Mouse (Mus musculus): ENCODE measurements around the gene Nelfa. TPM values are rescaled to one million over a fixed set of nuclear protein-coding genes. Genes with fewer than 3 reads are reported as not detected.
"Not testable (repeated sequence)": the region's sequence is repeated elsewhere in the genome, so short reads cannot be mapped to it uniquely, and the experiment has no call there.

The Nelfa gene
- polyA plus RNA-seq, 1 experiment from 2014 or later = 38.5 TPM

DNA sequence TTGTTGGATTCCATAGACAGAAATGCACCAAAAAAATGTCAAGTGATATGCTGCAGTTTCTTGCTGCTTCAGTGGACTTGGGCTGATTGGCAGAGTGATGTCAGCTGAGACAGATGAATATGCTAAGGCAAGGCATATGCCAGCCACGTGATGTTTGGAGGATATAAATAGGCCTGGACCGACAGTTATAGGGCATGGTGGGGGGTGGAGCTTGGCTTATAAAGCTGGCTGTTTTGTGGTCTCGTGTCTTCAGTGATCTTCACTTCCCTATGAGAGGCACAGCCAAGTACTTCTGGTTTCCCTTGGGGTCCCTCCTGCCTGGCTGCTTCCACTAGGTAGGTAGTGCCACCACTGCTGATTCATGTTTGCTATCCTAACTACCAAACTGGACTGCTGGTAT is 2.2 kb upstream of the Nelfa start:
- Histone ChIP-seq H3K4me1 (replicated peaks) (peaks cover 29% of the 10 kb centered on the region), H3K27me3 (no peaks in the 10 kb centered on the region), H3K36me3 (peaks cover 7% of the 10 kb centered on the region), H3K4me3 (no peak overlapping the region), H3K4me2 (no peak overlapping the region), H3K9ac (no peak overlapping the region), H3K27ac (replicated peaks) (no peak overlapping the region), H3K9me3 (0 out of 2 replicates have a peak, but pooled peaks cover 6% of the 10 kb centered on the region)
- 92% methylated on average over 3 of the region's 3 CpGs for WGBS
- ATAC-seq (ENCODE audit: low read depth) = no peak

DNA sequence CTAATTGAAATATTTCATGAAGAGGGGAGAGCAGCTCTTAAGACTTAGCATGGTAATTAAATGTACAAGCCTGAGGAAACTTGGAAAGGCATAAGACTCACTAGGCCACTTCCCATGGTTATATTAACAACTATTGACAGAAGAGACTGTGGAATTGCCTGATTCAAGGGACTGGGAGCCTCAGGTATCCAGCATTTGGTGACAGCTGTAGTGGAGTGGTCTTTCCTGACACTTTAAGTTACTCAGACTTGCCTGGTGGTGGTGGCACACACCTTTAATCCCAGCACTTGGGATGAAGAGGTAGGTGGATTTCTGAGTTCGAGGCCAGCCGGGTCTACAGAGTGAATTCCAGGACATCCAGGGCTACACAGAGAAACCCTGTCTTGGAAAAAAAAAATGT is 1.0 kb upstream of the Nelfa start:
- WGBS = 97% methylated on average over 2 of the region's 2 CpGs
- Histone ChIP-seq H3K4me2 (peak overlapping the region; percentile 69), H3K36me3 (peaks cover 10% of the 10 kb centered on the region), H3K27me3 (no peaks in the 10 kb centered on the region), H3K9me3 (0 out of 2 replicates have a peak, but pooled peaks cover 3% of the 10 kb centered on the region), H3K27ac (replicated peaks) (no peak overlapping the region), H3K9ac (0 out of 2 replicates have a peak overlapping the region, but pooled peaks have one; percentile 71), H3K4me3 (peak overlapping the region; percentile 67), H3K4me1 (replicated peaks) (peaks cover 31% of the 10 kb centered on the region)
- ATAC-seq (ENCODE audit: low read depth) = no peak

DNA sequence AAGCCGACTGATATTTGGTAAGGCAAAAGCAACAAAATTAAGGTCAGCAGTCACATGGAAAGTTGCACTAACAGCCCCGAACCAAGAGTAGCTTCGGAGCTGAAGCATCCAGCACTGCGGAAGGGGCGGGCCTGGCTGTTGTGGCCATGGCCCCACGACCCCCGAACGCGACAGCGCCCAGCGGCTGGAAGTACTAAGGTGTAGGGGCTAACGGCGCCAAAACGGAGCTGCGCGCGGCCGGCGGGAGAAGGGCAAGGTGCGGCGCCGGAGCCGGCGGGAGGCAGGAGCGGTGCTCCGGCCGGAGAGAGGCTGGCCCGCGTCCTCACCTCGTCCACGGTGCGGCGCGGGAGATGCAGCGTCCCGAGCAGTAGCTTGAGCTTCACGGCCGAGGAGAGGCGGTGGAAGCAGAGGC is 507 bp downstream of the Nelfa start:
- Histone ChIP-seq H3K4me1 (replicated peaks) (peaks cover 31% of the 10 kb centered on the region), H3K27me3 (no peaks in the 10 kb centered on the region), H3K9me3 (no peaks in the 10 kb centered on the region), H3K36me3 (peaks cover 16% of the 10 kb centered on the region), H3K27ac (replicated peaks) (peak overlapping the region; percentile 97), H3K4me2 (peak overlapping the region; percentile 66), H3K4me3 (peak overlapping the region; percentile 67), H3K9ac (peak overlapping the region; percentile 83)
- under 1% methylated on average over 39 of the region's 39 CpGs for WGBS
- ATAC-seq (ENCODE audit: low read depth) = peak; percentile 69

DNA sequence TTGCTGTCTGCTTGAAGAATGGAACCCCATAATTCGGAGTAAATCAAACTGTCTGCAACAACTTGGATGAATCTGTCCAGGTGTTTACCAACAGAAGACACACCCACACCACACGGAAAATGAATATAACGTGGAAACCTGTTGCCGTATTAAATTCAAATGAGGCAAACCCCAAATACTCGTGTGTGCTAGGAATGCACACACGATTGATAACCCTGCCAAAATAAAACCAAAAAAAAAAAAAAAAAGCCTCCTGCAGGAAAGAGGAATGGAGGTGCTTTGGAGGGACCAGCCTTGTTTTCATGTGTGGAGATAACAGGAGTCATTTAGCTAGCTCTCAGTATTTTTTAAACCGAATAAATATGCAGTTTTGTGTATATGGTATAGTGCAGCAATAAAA is 1.3 kb downstream of the Nelfa start:
- Histone ChIP-seq H3K4me3 (peak overlapping the region; percentile 67), H3K9ac (peak overlapping the region; percentile 83), H3K27me3 (no peaks in the 10 kb centered on the region), H3K36me3 (peaks cover 18% of the 10 kb centered on the region), H3K4me2 (peak overlapping the region; percentile 66), H3K9me3 (0 out of 2 replicates have a peak, but pooled peaks cover 3% of the 10 kb centered on the region), H3K4me1 (replicated peaks) (peaks cover 31% of the 10 kb centered on the region), H3K27ac (replicated peaks) (no peak overlapping the region)
- WGBS = 82% methylated on average over 7 of the region's 7 CpGs
- ATAC-seq (ENCODE audit: low read depth) = no peak

DNA sequence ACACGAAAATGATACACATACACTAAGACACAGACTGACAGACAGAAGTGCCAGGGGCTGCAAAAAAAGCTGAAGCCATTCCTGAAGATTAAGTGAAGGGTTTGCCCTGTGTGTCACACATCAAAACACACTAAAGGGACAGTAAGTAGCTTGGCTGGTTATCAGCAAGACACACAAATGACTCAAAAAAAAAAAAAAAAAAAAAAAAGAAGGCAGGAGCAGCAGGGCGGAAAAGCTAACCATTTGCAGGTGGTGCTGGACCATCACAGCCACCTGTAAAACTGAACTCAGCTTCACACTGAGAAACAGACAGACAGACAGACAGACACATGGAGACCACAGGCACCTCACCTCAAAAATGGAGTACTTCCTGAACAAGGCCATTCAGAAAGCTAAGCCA is 2.1 kb downstream of the Nelfa start:
- H3K4me3 ChIP-seq = no peak overlapping the region
- H3K27ac ChIP-seq (replicated peaks) = no peak overlapping the region
- H3K9me3 ChIP-seq = 0 out of 2 replicates have a peak, but pooled peaks cover 3% of the 10 kb centered on the region
- peak overlapping the region; percentile 45; the same call in 1 of the 2 replicates for H3K9ac ChIP-seq
- H3K4me1 ChIP-seq (replicated peaks) = peaks cover 31% of the 10 kb centered on the region
- ATAC-seq (ENCODE audit: low read depth) = no peak
- peak overlapping the region; percentile 66 for H3K4me2 ChIP-seq
- H3K36me3 ChIP-seq = peaks cover 24% of the 10 kb centered on the region
- 97% methylated on average over 2 of the region's 2 CpGs for WGBS
- no peaks in the 10 kb centered on the region for H3K27me3 ChIP-seq

DNA sequence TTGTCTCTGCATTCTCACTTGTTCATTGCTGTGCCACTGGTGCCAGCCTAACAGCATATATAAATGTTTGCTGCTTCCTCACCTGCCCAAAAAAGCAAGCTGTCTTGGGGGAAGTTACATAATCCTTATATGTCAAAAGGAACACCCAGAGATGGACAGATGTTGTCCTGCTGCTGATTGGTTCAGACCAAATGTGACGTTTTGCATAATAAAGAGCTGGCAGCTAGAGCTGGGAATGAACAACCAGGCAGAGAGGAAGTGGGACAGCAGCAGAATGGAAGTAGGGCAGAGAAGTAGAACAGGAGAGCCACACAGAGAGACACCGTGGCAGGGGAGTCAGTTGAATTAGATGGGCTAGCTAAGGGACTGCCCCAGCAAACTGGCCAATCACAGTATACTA is 3.8 kb downstream of the Nelfa start:
- 84% methylated on average over 2 of the region's 2 CpGs for WGBS
- H3K27me3 ChIP-seq = no peaks in the 10 kb centered on the region
- peaks cover 36% of the 10 kb centered on the region for H3K36me3 ChIP-seq
- 0 out of 2 replicates have a peak, but pooled peaks cover 3% of the 10 kb centered on the region for H3K9me3 ChIP-seq
- H3K9ac ChIP-seq = no peak overlapping the region
- H3K4me2 ChIP-seq = no peak overlapping the region
- H3K4me3 ChIP-seq = no peak overlapping the region
- H3K4me1 ChIP-seq (replicated peaks) = peaks cover 31% of the 10 kb centered on the region
- ATAC-seq (ENCODE audit: low read depth) = no peak
- H3K27ac ChIP-seq (replicated peaks) = no peak overlapping the region

DNA sequence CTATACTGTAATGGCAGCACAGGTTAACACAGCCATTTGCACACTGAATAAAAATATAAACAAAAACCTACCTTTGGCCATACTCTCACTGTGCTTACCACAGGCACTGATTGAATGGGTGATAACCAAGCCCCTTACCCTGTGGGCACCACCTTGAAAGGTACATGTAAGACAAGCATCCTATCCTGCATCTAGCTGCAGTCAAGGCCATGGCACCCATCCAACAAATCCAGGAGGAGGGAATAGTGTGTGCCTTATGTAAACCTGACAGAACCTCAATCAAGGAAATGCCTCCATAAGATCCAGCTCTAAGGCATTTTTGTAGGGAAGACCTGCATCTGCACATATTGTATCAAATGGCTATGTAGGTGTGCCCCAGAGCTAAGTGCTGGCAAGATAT is 10.0 kb downstream of the Nelfa start:
- Histone ChIP-seq H3K36me3 (peaks cover 49% of the 10 kb centered on the region), H3K4me1 (replicated peaks) (no peaks in the 10 kb centered on the region), H3K9ac (no peak overlapping the region), H3K4me3 (no peak overlapping the region), H3K4me2 (no peak overlapping the region), H3K9me3 (0 out of 2 replicates have a peak, but pooled peaks cover 3% of the 10 kb centered on the region), H3K27me3 (no peaks in the 10 kb centered on the region), H3K27ac (replicated peaks) (no peak overlapping the region)
- ATAC-seq (ENCODE audit: low read depth) = no peak

DNA sequence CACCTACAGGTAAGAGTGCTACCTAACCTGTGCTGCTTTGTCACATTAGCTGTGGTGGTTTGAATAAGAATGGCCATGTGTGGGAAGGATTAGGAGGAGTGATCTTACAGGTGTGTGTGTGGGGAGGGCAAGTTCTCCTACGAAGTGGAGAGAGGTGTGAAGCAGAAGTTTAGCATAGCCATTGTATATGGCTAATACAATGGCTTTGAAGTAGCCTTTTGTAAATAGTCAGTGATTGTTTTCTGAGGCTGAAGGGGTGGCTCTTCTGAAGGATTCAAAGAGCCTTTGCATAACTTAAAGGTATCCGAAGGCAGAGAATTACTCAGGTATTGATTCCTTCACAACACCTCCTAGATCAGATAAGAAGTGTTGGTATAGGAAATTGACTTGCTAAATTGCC is 13.6 kb downstream of the Nelfa start:
- Histone ChIP-seq H3K27me3 (no peaks in the 10 kb centered on the region), H3K4me3 (no peak overlapping the region), H3K4me1 (replicated peaks) (no peaks in the 10 kb centered on the region), H3K9me3 (no peaks in the 10 kb centered on the region), H3K27ac (replicated peaks) (no peak overlapping the region), H3K36me3 (peaks cover 51% of the 10 kb centered on the region), H3K9ac (no peak overlapping the region), H3K4me2 (no peak overlapping the region)
- no peak for ATAC-seq (ENCODE audit: low read depth)
- 30% methylated on average over 2 of the region's 2 CpGs for WGBS

DNA sequence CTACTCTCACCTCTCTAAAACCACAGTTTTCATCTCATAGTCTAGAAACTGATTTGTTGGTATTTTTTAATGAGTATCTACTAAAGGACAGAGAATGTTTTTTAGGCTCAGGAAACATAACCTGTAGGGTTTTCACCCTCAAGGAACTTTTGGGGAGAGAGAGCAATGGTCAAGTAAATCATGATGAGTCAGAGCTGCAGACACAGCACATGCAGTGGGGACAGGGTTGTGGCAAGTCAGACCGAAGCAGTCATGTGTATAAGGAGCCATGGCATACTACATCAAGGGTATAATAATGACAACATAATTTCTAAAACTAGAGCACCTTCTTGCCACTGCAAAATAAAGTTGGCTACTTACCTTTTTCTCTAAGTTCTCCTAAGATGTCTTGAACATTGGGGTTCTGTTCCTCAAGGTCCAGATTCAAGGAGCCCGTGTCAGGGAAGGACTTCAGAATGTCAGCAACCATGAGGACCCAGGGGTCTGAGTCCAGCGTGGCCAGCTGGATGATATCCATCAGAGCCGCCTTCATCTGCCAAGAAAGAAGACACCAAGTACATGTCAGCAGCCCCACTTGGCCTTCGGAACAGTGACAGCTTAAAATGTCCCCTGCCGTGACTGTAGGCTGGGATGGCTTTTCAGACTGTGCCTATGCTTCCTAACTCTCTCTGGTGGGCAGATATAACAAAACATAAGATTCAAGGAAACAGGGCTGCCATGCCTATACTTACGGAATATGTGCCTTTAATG is 14.6 kb downstream of the Nelfa start:
- no peak overlapping the region for H3K27ac ChIP-seq (replicated peaks)
- no peak overlapping the region for H3K4me2 ChIP-seq
- no peak for ATAC-seq (ENCODE audit: low read depth)
- no peaks in the 10 kb centered on the region for H3K27me3 ChIP-seq
- 87% methylated on average over 7 of the region's 7 CpGs for WGBS
- H3K36me3 ChIP-seq = peaks cover 54% of the 10 kb centered on the region
- H3K4me3 ChIP-seq = no peak overlapping the region
- H3K4me1 ChIP-seq (replicated peaks) = no peaks in the 10 kb centered on the region
- no peak overlapping the region for H3K9ac ChIP-seq
- H3K9me3 ChIP-seq = no peaks in the 10 kb centered on the region

DNA sequence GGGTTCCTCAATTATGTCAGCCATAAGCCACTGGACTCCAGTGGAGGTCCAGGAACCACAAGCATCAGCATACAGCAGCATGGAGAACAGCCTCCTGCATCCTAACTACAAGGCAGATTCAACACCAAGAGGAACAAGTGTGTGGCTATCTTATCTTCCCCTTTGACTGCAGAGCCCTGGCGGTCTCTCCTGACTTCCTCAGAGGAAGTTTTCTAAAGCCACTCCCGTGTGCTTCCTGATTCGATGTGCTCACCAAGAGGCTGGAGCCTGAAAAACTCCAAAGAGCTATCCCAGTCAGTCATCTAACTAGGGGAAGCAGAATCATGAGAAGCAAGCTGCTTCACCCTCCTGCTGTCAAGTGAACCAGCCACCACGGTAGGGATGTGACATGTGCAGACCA is 15.3 kb downstream of the Nelfa start:
- 87% methylated on average over 4 of the region's 4 CpGs for WGBS
- no peaks in the 10 kb centered on the region for H3K27me3 ChIP-seq

DNA sequence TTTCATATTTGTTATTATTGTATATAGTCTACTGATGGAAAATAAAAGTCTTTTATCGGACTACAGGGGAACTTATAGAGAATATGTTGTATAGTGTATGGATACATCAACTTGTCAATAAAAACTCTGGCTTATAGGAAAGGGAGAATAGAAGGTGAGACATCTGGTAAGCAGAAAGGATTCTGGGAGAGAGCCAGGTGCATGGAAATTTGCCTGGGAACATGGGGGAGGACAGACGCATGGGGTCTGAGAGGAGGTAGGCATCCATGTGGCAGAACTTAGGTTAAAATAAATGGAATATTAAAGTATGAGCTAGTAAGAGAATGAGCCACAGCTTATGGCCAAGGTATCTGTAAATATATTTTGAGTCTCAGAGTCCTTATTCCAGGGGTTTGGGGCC is 16.2 kb downstream of the Nelfa start:
- H3K9ac ChIP-seq = no peak overlapping the region
- H3K4me1 ChIP-seq (replicated peaks) = no peaks in the 10 kb centered on the region
- no peaks in the 10 kb centered on the region for H3K27me3 ChIP-seq
- peaks cover 62% of the 10 kb centered on the region for H3K36me3 ChIP-seq
- no peak overlapping the region for H3K4me2 ChIP-seq
- ATAC-seq (ENCODE audit: low read depth) = no peak
- no peak overlapping the region for H3K27ac ChIP-seq (replicated peaks)
- H3K9me3 ChIP-seq = no peaks in the 10 kb centered on the region
- 96% methylated on average over 2 of the region's 2 CpGs for WGBS
- H3K4me3 ChIP-seq = no peak overlapping the region

More for the DNA sequence above, 15.3 kb downstream of the Nelfa start:
- no peak overlapping the region for H3K9ac ChIP-seq
- no peak for ATAC-seq (ENCODE audit: low read depth)
- H3K9me3 ChIP-seq = no peaks in the 10 kb centered on the region
- peaks cover 54% of the 10 kb centered on the region for H3K36me3 ChIP-seq
- no peaks in the 10 kb centered on the region for H3K4me1 ChIP-seq (replicated peaks)
- H3K27ac ChIP-seq (replicated peaks) = no peak overlapping the region
- H3K4me2 ChIP-seq = no peak overlapping the region
- no peak overlapping the region for H3K4me3 ChIP-seq

DNA sequence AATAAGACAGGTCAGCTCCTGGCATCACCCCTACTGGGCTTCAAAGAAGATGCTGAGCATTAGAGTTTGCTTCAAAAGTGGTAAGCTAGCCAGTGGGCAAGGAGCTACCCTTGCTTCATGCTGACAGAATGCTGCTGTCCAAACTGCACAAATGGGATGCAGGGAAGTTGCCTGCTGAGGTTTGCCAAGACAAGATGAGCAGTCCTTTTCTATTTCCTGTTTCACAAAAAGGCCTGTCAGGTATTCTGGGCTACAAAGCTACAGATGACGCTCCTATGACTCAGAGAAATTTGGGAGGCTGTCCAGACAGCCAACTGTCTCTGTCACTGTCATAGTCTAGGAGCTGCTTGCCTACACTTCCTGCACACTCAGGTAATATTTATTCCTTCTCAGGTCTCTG is 16.7 kb downstream of the Nelfa start:
- Histone ChIP-seq H3K27ac (replicated peaks) (no peak overlapping the region), H3K4me1 (replicated peaks) (no peaks in the 10 kb centered on the region), H3K4me2 (no peak overlapping the region), H3K36me3 (peaks cover 64% of the 10 kb centered on the region), H3K9ac (no peak overlapping the region), H3K9me3 (no peaks in the 10 kb centered on the region), H3K27me3 (no peaks in the 10 kb centered on the region), H3K4me3 (no peak overlapping the region)
- ATAC-seq (ENCODE audit: low read depth) = no peak
- 92% methylated on average over 1 of the region's 1 CpGs for WGBS

DNA sequence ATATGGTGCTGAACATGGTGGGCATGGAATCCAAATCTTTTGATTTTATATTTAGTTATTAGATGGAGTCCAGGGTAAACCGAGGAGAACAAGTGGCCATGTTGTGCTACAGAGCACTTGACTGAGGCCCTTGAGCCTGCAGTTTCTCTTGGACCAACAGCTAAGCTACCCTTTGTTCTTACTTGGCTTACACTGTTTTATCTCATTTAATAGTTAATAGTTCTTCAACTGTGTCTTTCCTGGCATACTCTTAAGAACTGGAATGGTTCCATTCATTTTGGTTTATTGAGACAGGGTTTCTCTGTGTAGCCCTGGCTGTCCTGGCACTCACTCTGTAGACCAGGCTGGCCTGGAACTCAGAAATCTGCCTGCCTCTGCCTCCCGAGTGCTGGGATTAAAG is 19.6 kb downstream of the Nelfa start:
- peaks cover 79% of the 10 kb centered on the region for H3K36me3 ChIP-seq
- H3K27ac ChIP-seq (replicated peaks) = not testable (repeated sequence)
- 95% methylated on average over 2 of the region's 2 CpGs for WGBS

More for the DNA sequence above, 19.6 kb downstream of the Nelfa start:
- not testable (repeated sequence) for H3K4me1 ChIP-seq (replicated peaks); ATAC-seq (ENCODE audit: low read depth); H3K9ac ChIP-seq; H3K9me3 ChIP-seq; H3K27me3 ChIP-seq; H3K4me3 ChIP-seq; H3K4me2 ChIP-seq

All from neural tube, embryonic 13.5 days (tissue).